Mouse (Mus musculus) liver (tissue): ENCODE measurements around the gene Bcl2a1a.
"Not testable (repeated sequence)": the region's sequence is repeated elsewhere in the genome, so short reads cannot be mapped to it uniquely, and the experiment has no call there.

Experiments used
- DNase-seq: peaks from one replicate; pipeline ENCODE4 v3.0.0-alpha.2; 2020; ENCODE audit warnings: mixed read lengths

The Bcl2a1a gene

DNA sequence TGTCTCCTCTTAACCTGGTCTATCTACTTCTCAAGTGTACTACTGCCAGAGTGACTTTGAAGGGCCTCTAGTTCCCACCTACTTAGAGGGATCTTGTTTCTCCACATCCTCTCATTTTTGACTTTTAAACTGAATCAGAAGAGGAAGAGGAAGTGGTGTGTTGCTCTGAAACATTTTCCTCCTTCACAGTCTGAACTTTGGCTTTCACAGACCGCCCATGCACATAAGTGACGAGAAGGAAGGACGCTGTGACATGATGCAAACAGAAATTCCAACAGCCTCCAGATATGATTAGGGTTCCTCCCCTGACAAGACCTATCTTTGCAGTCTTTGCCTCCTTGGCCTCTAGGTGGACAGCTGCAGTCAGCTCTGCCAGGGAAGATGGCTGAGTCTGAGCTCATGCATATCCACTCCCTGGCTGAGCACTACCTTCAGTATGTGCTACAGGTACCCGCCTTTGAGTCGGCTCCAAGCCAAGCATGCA, at the start of gene Bcl2a1a:
Gene Bcl2a1a (plus strand): TSS at position 231 of the 484 bp plus-strand sequence.
- not testable (repeated sequence) for DNase-seq

DNA sequence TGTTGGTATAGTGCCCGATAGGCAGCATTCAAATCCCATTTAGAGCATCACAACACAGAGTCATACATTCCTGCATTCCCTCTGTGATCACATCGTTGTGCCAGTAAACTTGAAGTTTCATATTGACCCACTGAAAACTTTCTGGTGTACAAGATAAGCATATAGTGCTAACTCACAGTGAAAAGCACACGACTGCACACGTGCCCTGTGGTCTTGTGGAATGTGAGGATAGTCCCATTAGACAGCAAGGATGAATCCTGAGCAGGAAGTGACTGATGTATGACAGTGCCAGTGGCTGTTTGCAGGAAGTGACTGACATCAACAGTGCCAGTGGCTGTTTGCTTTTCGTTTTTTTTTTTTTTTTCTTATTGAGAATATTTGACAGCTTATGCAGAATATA, 40.1 kb upstream of the Bcl2a1a start:
- not testable (repeated sequence) for DNase-seq

DNA sequence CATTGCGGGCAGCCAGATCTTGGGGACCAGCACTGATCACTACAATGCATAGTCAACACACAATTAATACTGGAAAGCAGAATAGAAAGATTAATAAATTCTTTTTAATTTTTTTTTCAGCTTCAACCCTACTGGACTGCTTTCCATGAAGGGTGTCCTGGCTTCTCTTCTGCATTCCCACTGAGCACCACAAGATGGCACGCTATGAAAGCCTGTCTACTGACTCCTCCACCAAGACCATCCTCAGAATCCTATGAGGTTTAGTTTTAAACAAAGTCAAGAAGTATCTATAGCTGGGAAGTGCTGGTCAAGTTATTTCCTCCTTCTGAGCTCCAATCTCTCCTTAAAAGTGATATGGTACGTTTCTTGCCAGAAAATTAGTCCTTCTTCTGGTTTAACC, 18.4 kb upstream of the Bcl2a1a start:
- DNase-seq: not testable (repeated sequence)

DNA sequence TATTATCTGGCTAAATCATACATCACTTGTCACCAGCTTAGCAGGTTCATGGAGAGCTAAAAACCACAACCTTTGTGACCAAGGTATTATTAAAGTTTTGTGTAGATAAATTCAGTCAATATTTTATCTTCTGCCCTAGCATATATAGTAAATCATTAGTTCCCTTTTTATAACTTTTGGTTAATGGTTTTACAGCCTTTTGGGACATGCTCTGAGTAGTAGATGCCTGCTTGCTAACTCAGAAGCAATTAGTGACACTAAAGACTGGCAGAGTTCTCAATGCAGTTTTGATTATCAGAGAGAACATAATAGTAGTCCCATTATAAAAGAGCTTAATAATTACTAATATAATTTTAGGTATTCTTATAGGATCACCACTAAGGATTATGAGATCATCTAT, 5.2 kb upstream of the Bcl2a1a start:
- not testable (repeated sequence) for DNase-seq

DNA sequence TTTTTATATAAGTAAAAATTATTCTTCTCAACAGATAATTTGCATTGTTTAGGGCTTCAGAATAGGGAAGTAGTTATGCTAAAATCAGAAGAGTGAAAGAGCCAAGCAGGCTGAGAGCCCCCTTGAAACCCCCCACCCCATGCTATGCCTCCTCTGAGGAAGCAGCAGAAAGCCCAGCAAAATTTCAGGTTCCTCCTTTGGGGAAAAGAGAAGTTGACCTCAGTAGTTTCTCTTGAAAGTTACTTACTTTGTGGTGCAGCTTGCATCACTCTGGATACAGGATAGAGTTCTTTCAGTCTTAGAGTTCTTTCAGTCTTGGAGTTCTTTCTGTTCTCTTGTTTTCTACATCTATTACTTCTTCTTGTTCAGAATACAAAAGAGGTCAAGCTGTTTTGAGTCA, 3.5 kb upstream of the Bcl2a1a start:
- DNase-seq: not testable (repeated sequence)

DNA sequence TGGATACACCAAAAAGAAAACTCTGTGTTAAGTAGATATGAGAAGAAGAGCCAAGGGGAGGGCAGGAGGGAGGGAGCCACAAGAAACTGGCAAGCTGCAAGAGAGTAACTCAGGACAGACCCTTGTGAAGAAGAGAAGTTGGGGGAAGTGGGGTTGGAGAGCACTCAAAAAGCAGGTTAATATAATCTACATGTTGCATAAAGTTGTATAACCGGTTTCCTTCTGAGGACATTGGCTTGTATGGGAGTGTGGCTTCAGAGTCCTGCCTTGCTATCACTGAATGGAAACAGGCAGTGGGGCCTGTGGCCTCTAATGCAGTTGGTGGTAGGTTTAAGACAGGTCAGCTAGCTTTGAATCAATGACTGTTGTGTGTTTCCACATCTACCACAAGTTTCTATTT, 1.5 kb upstream of the Bcl2a1a start:
- not testable (repeated sequence) for DNase-seq

DNA sequence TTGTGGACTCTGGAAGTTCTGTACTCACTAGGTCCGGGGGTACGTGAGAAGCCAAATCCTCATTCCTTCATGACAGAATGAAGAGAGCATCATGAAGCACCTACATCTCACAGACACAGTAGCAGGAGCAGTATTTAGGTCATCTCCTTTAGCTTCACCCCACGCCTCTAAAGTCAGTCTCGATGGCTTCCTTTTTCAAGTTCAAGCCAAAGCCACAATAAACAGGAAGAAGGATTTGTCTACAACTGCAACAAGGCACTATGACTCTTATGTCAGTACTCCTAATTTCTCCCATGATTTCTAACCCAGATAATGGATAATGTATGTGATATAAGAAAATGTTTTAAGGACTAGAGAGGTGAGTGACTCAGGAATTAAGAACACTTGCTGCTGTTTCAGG, 665 bp upstream of the Bcl2a1a start:
- not testable (repeated sequence) for DNase-seq

DNA sequence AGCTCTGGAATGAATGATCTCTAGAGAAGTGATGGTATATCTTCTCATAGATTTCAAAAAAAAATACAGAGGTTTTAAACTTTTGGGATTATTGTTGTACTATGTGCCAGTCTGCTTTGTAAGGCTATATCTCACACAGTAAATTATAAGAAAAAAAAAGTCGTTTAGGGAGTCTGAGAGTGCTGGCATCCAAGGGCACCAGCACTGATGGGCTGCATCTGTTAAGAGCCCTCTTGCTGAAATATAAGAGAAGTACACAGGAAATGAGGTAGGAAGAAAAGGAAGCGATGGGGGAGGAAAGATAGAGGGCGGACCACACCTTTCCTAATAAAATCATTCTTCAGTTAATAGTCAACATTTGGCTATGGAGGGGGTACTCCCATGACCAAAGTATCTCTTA, 2.2 kb downstream of the Bcl2a1a start:
- no peak for DNase-seq

DNA sequence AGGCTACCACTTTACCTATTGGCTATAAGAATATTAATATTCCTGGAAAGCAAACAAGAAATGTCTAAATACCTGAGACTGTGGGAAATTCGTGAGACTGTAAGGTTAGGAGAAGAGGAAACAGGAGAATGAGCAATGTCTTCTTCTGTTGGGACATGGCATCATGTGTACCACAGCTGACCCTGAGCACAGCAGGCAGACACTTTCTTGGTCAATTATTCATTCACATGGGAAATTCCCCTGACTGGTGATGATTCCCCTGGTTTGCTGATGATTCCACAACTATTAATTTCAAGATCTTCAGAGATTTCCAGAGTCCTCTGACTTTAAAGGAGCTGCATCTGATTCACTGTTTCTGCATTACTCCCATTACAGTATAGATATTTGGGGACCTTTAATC, 3.3 kb downstream of the Bcl2a1a start:
- DNase-seq: not testable (repeated sequence)

DNA sequence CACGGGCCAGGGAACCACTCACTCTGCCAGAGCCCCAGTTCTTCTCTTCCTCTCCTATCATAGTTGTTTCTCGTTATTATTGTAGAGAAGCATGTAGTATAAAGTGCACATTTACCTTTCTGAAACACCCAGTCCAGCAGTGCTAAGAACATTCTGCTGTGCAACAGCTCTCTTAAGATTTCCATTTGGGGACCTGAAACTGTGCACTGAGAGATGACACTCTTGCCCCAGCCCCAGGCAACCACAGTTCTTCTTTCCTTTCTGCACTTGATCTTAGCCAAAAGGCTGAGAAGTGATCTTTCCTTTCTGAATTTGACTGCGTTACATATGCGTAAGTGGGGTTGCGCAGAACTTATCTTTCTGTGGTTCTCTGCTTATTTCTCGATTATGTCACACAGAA, 9.8 kb downstream of the Bcl2a1a start:
- not testable (repeated sequence) for DNase-seq

DNA sequence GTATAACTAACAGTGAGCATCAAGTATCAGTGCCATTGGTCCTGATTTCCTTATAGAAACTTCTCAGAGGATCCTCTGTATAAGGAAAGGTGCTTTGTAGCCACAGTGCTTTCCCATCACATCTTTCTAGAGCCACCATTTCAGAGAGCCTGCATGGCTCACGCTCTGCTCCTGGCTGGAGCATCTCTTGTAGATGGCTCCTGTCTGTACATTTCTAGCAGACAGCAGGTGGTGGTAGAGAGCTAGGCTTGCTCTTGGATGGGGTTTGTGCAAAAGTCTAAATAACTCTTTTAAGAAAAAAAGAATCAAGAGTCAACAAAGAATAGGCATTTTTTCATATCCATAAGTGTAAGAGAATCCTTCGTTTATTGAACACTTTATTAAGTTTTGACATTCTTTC, 12.8 kb downstream of the Bcl2a1a start:
- DNase-seq: not testable (repeated sequence)

DNA sequence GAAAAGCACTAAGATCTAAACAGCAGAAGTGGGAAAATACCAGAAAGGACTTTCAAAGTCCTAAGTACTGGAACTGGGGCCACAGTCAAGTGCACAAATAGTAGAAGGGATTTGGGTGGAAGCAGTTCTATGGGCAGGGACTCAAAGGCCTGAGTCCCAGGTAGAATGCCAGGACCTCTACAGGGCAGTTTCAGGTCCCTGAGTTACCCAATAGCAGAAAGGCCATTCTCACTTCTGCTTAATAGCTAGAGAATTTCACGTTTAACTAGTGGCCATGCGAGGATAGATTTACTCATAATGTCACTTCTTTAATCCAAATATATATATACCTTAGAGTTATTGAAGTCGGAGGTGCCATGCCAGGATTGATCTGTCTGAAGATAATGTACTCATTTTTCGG, 20.2 kb downstream of the Bcl2a1a start:
- DNase-seq: not testable (repeated sequence)

DNA sequence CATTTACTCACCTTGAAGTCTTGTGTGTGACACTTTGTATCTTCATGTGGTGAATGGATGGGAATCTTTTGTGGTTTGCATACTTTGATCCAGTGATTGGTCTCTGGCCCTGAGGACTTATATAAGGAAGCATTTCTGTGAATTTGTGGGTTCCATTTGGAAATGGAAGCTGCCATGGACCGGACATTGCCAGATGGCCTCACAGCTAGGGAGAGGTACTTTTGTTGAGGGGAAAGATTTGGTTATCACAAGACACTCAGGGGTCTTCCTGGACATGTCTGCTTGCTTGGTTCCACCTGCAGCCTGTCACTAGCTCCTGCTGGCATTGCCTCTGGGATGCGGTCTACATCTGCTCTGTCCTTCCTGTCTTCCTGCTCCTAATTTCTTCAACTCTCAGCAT, 23.1 kb downstream of the Bcl2a1a start:
- not testable (repeated sequence) for DNase-seq

DNA sequence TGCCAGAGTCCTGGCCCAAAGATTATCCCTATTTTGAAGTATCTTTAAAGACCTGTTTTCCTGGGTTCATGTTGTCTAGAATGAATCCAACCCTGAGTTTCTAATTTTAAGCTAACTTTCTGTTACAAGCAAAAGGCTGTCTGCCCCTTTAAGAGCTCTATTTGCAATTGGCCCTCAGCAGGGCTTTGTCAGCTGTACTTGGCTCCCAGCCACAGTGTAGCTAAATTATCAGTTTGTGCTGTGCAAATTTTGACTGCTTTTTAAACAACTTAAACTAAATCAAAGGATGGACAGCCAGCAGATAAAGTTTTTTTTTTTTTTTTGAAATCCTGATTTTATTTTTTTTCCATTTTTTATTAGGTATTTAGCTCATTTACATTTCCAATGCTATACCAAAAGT, 44.8 kb downstream of the Bcl2a1a start:
- DNase-seq: not testable (repeated sequence)
